Mouse (Mus musculus) frontal cortex, postnatal 10 days (tissue): ENCODE results near the gene Pgbd5.

Experiments used
- DNase-seq, 2 experiments: peaks; one replicate each; pipeline ENCODE4 v3.0.0; 2022; ENCODE audit warnings: low spot score in 2 of 2, mixed read lengths in 1 of 2

The Pgbd5 gene

DNA sequence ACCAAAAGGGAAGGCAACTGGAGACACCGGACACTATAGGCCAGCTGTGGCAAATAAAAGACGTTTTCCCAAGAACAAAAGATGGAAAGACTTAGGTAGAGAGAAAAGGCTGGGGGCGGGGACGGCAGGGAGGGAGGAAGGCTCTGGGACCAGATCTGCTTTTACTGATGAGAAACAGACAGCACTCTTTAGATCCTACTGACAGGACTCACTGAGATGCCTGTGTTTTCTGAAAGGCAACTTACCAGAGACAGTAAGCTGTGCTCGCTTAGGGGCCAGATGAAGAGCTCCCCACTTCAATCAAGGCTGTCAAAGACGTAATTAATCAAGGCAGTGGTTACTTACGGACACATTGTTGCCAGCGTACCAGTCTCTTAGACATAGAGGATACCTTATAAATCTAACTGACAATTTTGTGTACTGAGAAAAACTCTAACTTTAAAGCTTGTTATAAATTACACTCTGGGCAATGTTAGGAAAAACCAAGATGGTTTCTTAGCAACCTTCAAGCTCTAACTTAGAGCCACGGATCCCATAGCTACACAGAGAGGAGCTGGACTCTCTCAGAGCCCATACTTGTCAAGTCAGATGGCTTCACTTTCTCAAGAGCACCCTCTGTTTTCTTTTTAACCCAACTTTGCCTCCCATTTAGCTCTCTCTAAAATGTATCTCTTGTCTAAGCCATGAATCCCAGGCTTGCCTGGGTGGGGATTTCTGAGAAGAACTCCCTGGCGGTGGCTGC lies 47.0 kb downstream of the Pgbd5 start:
- DNase-seq: no peak

DNA sequence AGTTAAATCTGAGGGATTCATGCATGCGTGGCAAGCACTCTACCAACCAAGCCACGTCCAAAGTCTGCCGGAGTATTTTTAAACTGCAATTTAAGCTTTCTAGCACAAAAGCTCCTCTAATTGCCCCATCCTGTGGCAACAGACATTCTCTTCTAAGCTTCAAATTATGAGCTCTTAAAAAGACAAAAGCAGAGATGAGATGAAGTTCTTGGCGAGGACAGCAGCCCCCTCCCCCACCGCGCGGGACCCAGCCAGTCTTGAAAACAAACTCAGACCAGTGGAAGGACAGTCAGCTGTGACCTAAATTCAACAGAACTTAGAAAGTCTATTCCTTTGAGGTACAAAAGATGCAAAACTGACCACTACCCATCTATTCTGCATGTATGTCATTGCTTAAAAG lies 48.3 kb downstream of the Pgbd5 start:
- no peak for DNase-seq

DNA sequence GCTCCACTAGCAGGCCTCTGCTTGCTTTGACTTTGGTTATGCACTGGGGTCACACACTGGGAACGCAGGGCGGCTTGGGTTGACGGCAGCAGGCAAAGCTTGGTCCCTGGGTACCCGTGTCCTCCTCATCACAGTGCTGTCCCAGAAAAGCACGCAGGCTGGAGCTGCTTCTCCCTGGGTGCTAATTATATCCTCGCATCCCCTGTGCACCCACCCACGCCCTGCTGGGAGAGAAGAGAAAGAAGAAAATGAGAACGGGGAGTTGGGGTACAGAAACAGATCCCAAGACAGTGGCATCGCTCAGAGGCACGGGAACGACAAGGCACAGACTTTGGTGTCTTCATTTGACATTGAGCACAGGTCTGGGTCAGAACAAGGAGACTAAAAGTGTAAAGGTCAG lies 50.0 kb downstream of the Pgbd5 start:
- DNase-seq: peak; percentile 62 to 78

DNA sequence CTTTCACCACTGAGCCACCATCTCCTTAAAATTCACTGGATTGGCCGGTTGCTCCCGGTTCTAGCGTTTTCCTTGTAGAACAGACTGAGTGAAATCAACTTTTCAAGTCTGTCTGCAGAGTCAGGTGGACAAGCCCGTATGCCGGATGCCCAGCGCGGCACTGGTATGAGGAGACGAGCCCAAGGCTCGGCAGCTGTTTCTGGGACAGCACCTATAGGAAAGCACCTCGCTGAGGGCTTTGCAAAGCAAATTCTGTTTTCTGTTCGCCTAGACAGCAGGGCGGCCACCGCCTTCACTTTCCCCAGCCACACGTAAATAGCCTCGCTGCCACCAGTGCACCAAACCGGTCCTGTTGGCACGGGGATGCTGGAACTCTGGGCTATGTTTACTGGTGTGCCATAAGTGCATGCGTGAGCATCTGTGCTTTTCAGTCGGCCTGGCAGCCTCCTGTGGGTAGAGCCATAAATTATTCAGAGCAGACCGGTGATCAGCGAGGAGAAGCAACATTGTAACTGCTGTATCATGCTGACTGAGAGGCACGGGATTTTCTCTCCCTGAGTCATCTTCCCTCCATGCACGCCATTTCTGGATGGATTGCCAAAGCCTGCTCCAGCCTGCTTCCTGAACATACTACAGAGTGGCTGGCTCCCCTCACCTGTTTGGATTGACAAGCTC lies 53.1 kb downstream of the Pgbd5 start:
- DNase-seq: no peak

DNA sequence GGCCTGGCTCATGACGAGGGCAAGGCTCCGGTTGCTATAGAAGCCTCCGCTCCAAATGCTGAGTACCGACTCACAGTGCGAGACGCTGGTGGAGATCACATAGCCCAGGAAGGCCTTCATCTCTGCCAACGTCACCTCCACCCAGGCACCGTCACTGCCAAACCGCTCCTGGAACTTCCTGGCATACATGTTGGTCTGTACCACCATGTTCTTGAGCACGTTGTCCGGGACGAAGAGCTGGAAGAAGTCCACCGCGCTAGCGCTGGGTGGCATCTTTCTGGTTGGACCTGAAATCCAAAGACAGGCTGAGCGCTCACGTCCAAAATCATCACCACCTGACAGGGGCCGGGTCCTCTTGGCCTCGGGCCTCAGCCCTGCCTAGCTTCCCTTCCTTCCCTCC lies 55.1 kb downstream of the Pgbd5 start:
- DNase-seq: no peak

DNA sequence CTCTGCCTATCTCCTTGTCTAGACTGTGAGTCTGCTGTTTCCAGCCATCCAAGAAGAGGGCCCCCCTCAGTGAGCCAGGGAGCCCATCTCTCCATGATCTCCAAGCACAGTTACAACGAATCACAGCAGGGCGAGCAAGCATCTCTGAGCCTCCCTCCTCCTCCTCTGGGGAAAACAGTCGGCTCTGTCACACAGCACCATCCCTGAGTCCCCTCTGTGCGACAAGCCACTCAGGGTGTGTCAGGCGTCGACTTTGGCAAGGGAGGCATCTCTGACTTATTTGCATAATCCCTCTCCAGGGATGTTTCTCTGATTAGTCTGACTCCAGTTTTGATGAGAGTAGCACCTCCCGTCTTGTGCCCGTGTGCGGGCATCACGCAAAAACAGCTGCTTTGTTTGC lies 57.2 kb downstream of the Pgbd5 start:
- DNase-seq: no peak

DNA sequence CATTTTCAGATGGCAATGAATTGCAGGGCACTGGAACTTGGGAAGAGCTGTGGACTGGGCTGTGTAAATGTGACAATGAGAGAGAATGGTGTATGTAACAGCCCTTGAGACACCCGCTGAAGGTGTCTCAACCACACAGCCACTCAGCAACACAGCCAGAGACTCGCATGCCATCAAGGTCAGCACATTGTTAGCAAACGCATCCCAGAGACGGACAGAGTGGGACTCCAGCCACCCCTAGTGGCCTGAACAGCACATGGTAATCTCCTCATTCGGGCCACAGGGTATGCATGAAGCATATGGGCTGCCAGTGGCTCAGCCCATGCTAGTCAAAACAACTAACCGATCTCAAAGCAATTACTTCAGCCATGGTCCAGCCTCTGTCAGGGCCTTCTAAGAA lies 60.2 kb downstream of the Pgbd5 start:
- no peak for DNase-seq

DNA sequence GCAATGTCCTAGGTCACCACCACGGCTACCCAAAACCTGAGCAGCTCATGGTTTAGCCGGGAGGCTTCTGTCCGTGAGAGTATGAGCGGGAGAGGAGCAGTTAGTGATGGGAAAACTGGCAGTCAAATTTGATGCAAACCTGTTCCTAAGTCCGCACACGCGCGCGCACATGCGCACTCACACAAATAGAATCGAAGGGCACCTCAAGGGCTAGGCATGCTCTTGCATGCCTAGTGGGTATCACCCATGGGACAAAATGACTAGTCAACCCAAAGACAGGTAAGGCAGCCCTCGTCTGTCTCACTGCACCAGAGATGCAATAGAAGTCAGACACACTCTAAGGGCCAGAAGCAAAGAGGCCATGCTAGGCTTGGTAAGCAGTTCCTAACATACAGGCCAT lies 63.1 kb downstream of the Pgbd5 start:
- no peak for DNase-seq

DNA sequence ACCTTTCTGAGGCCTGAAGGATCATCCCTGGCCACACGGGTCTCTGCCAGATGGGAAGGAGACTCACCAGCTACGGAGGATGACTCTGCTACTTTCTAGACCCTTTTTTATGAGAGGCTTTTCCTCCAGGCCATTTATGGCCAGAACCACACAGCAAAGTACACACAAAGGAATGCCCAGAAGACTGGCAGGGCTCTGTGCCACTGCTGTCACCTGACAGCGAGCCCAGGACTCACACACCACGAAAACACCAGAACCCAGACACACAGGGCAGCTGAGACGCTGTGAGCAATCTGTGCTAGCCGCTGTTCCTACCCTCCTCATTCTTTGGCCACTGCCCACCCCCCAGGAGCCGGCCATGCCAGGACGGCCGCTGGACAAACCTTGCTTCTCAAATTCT lies 63.7 kb downstream of the Pgbd5 start:
- no peak for DNase-seq

DNA sequence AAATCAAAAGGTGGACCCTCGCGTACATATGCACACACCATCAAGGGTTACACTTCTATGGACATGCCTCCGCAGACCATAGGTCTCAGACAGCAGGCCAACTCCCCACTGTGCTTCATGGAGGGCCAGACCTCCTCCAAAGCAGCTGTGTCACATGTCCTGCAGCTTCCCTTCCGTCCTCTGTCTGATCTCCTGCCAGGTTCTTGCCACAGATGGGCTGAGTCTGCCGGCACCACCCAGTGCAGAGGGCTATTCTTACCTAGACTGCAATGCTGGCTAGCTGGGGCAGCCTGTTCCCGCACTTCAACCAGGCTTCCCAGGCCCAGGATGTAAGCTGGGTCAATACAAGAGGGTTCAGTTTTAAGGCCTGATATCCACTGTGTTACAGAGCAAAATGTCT lies 64.3 kb downstream of the Pgbd5 start:
- no peak for DNase-seq

DNA sequence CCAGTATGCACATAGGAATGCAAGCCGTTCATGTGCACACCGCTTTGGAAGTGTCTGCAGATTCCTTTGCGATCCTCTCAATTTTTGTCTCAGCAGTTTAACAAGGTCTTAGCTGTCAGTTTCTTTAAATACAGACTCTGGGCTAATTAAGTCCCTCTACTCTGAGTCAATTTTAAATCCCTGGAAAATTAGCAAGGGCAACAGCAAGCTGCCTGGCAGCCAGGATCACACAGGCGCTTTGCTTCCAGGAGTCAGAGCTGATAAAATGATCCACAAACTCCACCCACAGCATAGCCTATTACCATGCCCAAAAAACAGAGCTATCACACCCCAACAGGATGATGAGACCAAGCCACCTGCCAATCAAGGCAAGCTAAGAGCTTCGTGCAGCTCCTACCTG lies 65.7 kb downstream of the Pgbd5 start:
- DNase-seq: no peak

DNA sequence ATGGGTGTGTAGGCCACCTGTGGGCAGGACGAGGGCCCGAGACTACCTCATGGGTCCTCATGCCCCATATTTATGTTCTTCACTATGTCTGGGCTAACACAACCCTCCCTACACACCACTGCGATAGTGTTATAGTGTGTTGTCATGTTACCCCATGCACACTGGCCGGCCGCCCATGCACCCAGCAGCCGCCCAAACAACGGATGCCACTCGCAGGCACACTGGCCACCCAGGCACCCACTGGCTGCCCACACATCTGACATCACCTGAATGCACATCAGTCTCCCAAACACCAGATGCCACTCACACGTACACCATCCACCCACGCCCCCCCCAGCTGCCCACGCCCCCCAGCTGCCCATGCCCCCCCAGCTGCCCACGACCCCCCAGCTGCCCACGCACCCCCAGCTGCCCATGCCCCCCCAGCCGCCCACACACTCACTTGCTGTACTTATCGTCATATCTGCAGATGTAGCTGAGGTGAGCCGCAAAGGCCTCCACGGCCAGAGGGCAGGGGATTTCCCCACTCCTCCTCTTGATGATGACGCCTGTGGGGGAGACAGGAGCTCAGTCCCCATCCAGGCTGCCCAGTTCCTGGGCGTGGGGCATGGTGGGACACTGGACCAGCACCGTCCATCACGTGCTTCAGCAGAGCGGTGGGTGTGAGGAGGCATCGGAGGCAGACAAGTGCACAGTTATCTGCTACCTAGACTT lies 67.9 kb downstream of the Pgbd5 start:
- DNase-seq: no peak

DNA sequence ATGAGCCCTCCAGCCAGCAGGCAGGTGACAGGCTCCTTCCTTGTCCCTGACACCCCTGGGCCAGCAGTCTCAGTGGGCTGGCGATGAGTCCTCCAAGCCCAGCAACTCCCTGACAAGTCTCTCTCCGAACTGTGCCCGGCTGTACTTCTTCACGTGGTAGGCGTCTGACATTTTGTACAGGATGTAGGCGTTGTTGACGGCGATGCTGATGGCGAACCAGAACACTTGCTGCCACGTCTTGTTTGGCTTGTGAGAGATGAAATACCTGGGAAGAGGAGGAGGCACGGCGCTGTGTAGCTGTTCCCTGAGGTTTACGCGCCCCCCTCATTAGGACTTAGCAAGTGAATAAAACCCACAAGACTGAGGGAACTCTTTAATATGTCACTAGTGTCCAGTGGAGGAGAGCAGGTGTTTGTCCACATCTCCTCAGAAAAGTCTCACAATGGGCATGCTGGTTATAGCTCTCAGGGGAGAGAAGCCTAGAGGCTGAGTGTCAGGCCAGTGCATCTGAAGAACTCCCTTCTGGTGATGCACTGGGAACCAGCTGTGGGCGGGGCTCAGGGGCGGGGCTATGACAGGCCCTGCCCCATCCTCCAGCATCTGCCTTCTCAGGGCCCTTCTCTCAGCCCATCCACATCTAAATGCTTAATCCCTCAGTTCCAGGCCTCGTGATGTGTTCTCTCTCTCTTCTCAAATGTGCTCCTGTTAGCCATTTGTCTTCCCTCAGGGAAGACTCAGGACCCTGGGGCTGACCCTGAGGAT lies 68.9 kb downstream of the Pgbd5 start:
- no peak for DNase-seq

DNA sequence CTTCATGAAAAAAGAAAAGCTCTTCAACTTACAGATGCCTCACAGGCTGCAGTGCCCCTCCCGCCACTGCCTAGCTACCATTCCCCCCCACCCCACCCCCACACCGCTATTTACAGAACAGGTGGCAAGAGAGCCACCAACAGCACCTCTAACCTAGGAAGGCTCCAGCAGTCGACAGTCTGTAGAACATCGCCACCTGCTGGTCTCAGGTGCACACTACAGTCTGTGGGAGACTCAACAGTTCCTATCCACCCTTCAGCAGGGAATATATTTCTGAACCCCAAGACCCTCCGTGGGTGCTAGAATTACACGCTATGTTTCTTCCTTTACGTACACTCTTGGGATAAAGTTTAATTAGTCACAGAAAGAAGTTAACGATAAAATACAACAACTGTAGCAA lies 71.2 kb downstream of the Pgbd5 start:
- peak in 1 of 2 experiments; percentile 68 for DNase-seq

DNA sequence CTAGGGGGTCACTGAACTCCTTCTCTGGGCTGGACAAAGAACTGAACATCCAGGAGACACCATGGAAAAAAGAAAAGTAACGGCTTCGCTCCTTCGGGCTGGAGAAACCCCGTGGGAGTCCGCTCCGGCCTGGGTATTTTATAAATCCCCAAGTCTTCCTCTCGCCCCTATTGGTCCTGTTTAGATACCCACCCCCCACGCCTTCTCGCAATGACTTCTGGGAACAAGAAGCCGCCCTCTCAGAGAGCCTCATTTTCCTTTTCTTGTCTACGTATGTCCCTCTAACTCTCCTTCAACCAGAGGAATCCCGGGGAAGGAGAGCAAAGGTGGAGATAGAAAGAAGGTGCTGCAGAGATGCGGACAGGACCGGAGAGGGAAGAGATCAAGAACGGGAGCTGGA lies 76.1 kb downstream of the Pgbd5 start:
- no peak for DNase-seq

DNA sequence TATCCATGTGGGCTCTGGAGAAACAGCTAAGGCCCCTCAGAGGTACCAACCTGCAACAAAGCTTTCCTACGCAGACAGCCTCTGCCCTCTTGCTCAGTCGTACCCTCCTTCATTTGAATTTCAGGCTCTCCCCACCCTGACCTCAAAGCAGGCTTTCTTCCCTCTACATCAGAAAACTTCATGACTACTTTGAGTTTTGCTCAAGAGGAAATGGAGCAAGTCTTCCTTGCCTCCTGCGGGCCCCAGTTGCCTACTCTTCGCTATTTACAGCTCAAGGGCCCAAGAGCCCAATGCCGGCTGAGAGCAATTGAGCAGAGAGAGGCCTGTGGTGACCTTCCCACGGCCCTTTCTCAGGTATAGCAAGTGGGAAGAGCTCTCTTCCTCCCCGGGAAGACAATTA lies 76.9 kb downstream of the Pgbd5 start:
- DNase-seq: no peak

DNA sequence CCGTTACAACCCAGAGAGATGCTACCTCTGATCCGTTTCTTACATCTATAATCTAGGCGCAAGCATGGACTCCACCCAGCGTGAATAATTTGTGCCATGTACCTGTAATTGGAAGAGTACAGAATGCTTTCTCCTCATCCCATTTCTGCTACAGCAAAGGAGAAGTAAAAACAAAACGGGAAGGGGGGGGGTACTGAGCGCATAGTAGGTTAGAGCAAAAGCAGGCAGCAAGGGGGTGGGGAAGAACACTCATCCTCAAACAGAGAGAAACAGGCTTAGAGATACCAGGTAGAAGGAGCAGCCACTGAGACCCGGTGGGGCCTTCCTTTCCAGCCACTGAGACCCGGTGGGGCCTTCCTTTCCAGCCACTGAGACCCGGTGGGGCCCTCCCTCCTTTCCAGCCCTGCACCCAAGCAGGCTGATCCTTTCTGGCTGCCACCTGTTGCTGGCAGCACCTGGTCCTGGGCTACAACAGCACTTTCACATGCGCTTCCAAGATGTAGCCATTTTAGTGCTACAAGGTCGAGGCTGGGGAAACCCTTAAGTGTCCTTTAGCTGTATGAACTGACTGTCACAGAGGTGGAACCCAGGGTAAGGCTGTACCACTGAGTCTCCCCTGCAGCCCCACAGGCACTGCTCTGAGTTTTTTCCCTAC lies 77.6 kb downstream of the Pgbd5 start:
- DNase-seq: no peak

DNA sequence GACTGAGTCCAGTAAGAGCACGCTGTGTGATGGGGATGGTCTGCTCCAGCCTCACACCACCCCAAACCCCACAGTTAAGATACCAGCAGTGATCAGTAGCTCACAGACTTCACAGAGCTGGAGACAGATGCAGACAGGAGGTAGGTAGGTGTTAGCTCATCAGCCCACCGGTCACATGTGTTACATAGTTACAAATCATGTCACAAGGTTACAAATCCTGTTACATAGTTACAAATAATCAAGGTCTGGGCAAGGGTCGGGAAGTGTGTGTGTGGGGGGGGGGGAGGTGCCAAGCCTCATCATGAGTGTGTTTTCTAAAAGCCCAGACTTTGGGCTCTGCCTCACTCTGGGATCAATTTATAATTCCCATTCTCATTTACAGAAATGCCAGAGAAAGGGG lies 78.5 kb downstream of the Pgbd5 start:
- DNase-seq: no peak

DNA sequence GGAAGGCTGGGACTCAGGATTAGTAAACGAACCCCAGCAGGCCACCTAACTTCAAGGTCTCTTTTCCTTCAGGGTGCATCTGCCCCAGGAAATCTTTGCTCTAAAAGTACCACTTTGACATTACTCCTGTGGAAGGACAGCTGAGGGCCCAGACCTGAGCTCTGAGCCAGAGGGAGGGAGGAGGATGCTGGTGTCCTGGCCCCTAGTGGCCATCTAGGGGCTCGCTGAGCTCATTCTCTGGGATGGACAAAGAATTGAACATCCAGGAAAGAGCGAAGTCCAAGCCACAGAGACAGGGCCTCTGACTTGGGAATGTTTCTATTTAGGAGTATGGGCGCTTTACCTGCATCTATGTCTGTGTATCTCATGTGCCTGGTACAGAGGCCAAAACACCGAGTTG lies 87.8 kb downstream of the Pgbd5 start:
- no peak for DNase-seq

DNA sequence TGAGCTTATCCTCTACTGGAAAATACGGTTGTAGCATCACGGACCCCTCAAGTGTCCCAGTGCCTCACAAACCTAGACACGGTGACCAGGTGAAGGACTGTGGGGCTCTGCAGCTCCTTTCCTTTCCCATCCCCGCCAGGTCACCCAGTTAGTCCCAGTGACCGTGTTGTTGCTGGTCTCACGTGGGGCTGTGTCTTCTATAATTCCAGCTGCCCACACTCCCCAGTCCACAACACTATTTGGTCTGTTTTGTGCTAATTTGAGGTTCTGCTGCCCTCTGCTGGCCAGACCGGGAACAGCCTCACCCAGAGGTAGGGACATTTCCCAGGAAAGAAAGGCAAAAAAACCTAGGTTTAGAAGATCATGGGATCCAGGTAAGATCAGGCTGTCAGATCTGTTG lies 89.8 kb downstream of the Pgbd5 start:
- peak in 1 of 2 experiments; percentile 78 for DNase-seq

DNA sequence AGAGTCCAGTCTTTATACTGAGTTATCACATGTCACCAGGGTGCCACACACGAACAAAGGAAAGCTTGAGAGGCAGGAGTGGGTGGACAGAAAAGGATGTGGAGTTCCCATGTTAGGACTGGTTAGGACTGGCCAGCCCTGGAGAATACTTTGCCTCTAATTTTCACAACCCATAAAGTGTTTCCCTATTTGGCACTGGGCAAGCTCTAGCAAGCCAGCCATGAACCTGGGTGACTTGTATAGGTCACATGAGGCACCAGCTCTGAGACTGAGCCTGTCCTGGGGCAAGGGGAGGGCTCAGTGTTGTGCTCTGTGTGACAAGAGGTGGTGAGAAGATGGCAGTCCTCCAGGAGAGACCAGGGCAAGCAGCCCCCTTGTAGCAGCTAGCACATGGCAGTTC lies 91.4 kb downstream of the Pgbd5 start:
- DNase-seq: no peak
